Mouse (Mus musculus): ENCODE data around the gene Pde12. TPM values are rescaled to one million over a fixed set of nuclear protein-coding genes. Genes with fewer than 3 reads are reported as not detected.
"Not testable (repeated sequence)": the region's sequence is repeated elsewhere in the genome, so short reads cannot be mapped to it uniquely, and the experiment has no call there.

The Pde12 gene
- 10.0 and 10.7 TPM in 2 replicates for polyA plus RNA-seq (2015; fragmentation: Nextera tagmentation; extraction: Ambion mirVana)

- Histone ChIP-seq H3K36me3 (peaks cover 13% of the 10 kb centered on the region), H3K9me3 (no peaks in the 10 kb centered on the region), H3K4me1 (peaks cover 21% of the 10 kb centered on the region), H3K4me2 (peak within 1 kb of the TSS; percentile 95), H3K4me3 (peak within 1 kb of the TSS; percentile 73), H3K27ac (peak within 1 kb of the TSS; percentile 92), H3K9ac (peak within 1 kb of the TSS; percentile 79), H3K27me3 (no peaks in the 10 kb centered on the region)
- WGBS: under 1% methylated on average over 70 of the region's 70 CpGs
- ATAC-seq (ENCODE audit: insufficient number of reproducible peaks, low FRiP score, low TSS enrichment, low read depth): peak; percentile 91
Measured at GRCm38 (mm10) chr14:26669292-26670073, at the start of gene Pde12. Gene Pde12, minus strand, starts transcription at chr14:26669883.

GRCm38 (mm10) chr14:26705246-26705645 is 35.6 kb upstream of the Pde12 start:
- not testable (repeated sequence) for H3K9ac ChIP-seq
- 86% methylated on average over 5 of the region's 5 CpGs for WGBS

GRCm38 (mm10) chr14:26697912-26698311 is 28.2 kb upstream of the Pde12 start:
- H3K27me3 ChIP-seq: no peaks in the 10 kb centered on the region
- no peaks in the 10 kb centered on the region for H3K36me3 ChIP-seq
- no peak overlapping the region for H3K4me2 ChIP-seq
- no peaks in the 10 kb centered on the region for H3K9me3 ChIP-seq
- no peak for ATAC-seq (ENCODE audit: insufficient number of reproducible peaks, low FRiP score, low TSS enrichment, low read depth)
- H3K27ac ChIP-seq: no peak overlapping the region
- no peaks in the 10 kb centered on the region for H3K4me1 ChIP-seq
- H3K4me3 ChIP-seq: no peak overlapping the region
- H3K9ac ChIP-seq: no peak overlapping the region

More at GRCm38 (mm10) chr14:26705246-26705645, 35.6 kb upstream of the Pde12 start:
- not testable (repeated sequence) for H3K4me1 ChIP-seq; H3K4me2 ChIP-seq; ATAC-seq (ENCODE audit: insufficient number of reproducible peaks, low FRiP score, low TSS enrichment, low read depth); H3K27ac ChIP-seq; H3K27me3 ChIP-seq; H3K9me3 ChIP-seq; H3K4me3 ChIP-seq; H3K36me3 ChIP-seq

- Histone ChIP-seq H3K9me3 (no peaks in the 10 kb centered on the region), H3K36me3 (no peaks in the 10 kb centered on the region), H3K4me3 (no peak within 1 kb of the TSS), H3K27me3 (no peaks in the 10 kb centered on the region), H3K4me1 (no peaks in the 10 kb centered on the region), H3K9ac (no peak within 1 kb of the TSS), H3K27ac (no peak within 1 kb of the TSS), H3K4me2 (no peak within 1 kb of the TSS)
- WGBS: 82% methylated on average over 3 of the region's 3 CpGs
- ATAC-seq (ENCODE audit: insufficient number of reproducible peaks, low FRiP score, low TSS enrichment, low read depth): no peak
Measured at GRCm38 (mm10) chr14:26692974-26693373, 23.3 kb upstream of the Pde12 start, which contains the start of gene Dnah12. Gene Dnah12, plus strand, starts transcription at chr14:26693274.

- WGBS: 53% methylated on average over 2 of the region's 2 CpGs
- Histone ChIP-seq H3K4me3 (no peak overlapping the region), H3K27me3 (no peaks in the 10 kb centered on the region), H3K9me3 (no peaks in the 10 kb centered on the region), H3K9ac (no peak overlapping the region), H3K27ac (no peak overlapping the region), H3K4me1 (no peaks in the 10 kb centered on the region), H3K4me2 (no peak overlapping the region), H3K36me3 (no peaks in the 10 kb centered on the region)
- ATAC-seq (ENCODE audit: insufficient number of reproducible peaks, low FRiP score, low TSS enrichment, low read depth): no peak
Measured at GRCm38 (mm10) chr14:26691363-26691762, 21.7 kb upstream of the Pde12 start.

GRCm38 (mm10) chr14:26690727-26691126 is 21.0 kb upstream of the Pde12 start:
- Histone ChIP-seq H3K4me2 (no peak overlapping the region), H3K27me3 (no peaks in the 10 kb centered on the region), H3K9ac (no peak overlapping the region), H3K36me3 (no peaks in the 10 kb centered on the region), H3K4me1 (no peaks in the 10 kb centered on the region), H3K27ac (no peak overlapping the region), H3K9me3 (no peaks in the 10 kb centered on the region), H3K4me3 (no peak overlapping the region)
- no peak for ATAC-seq (ENCODE audit: insufficient number of reproducible peaks, low FRiP score, low TSS enrichment, low read depth)
- WGBS: 48% methylated on average over 2 of the region's 2 CpGs

GRCm38 (mm10) chr14:26675791-26676190 is 6.1 kb upstream of the Pde12 start:
- Histone ChIP-seq H3K4me3 (no peak overlapping the region), H3K27ac (no peak overlapping the region), H3K9me3 (no peaks in the 10 kb centered on the region), H3K9ac (no peak overlapping the region), H3K36me3 (no peaks in the 10 kb centered on the region), H3K27me3 (peaks cover 4% of the 10 kb centered on the region; the same call in 1 of the 2 replicates), H3K4me2 (no peak overlapping the region), H3K4me1 (peaks cover 5% of the 10 kb centered on the region; the same call in 1 of the 2 replicates)
- no peak for ATAC-seq (ENCODE audit: insufficient number of reproducible peaks, low FRiP score, low TSS enrichment, low read depth)
- WGBS: 77% methylated on average over 5 of the region's 5 CpGs

GRCm38 (mm10) chr14:26675371-26675770 is 5.7 kb upstream of the Pde12 start:
- Histone ChIP-seq H3K27me3 (peaks cover 4% of the 10 kb centered on the region; the same call in 1 of the 2 replicates), H3K4me2 (no peak overlapping the region), H3K4me1 (peaks cover 8% of the 10 kb centered on the region; the same call in 1 of the 2 replicates), H3K4me3 (no peak overlapping the region), H3K27ac (no peak overlapping the region), H3K9ac (no peak overlapping the region), H3K36me3 (no peaks in the 10 kb centered on the region), H3K9me3 (no peaks in the 10 kb centered on the region)
- WGBS: 14% methylated on average over 12 of the region's 12 CpGs
- ATAC-seq (ENCODE audit: insufficient number of reproducible peaks, low FRiP score, low TSS enrichment, low read depth): no peak

GRCm38 (mm10) chr14:26674476-26675169 is 4.9 kb upstream of the Pde12 start:
- H3K27me3 ChIP-seq; H3K4me1 ChIP-seq; ATAC-seq (ENCODE audit: insufficient number of reproducible peaks, low FRiP score, low TSS enrichment, low read depth); H3K27ac ChIP-seq; H3K36me3 ChIP-seq; H3K9ac ChIP-seq; H3K4me2 ChIP-seq; H3K4me3 ChIP-seq; H3K9me3 ChIP-seq: not testable (repeated sequence)
- 52% methylated on average over 2 of the region's 2 CpGs for WGBS

- not testable (repeated sequence) for H3K27ac ChIP-seq; ATAC-seq (ENCODE audit: insufficient number of reproducible peaks, low FRiP score, low TSS enrichment, low read depth); H3K27me3 ChIP-seq; H3K4me2 ChIP-seq; H3K9me3 ChIP-seq; H3K9ac ChIP-seq; H3K36me3 ChIP-seq; H3K4me3 ChIP-seq
- WGBS: 67% methylated on average over 17 of the region's 17 CpGs
- peaks cover 21% of the 10 kb centered on the region for H3K4me1 ChIP-seq
Measured at GRCm38 (mm10) chr14:26671870-26672615, 2.4 kb upstream of the Pde12 start.

GRCm38 (mm10) chr14:26670964-26671363 is 1.3 kb upstream of the Pde12 start:
- Histone ChIP-seq H3K9me3 (no peaks in the 10 kb centered on the region), H3K9ac (no peak overlapping the region), H3K36me3 (peaks cover 1% of the 10 kb centered on the region), H3K4me3 (no peak overlapping the region), H3K4me2 (no peak overlapping the region), H3K27ac (no peak overlapping the region), H3K27me3 (peaks cover 4% of the 10 kb centered on the region; the same call in 1 of the 2 replicates), H3K4me1 (peaks cover 26% of the 10 kb centered on the region)
- no peak for ATAC-seq (ENCODE audit: insufficient number of reproducible peaks, low FRiP score, low TSS enrichment, low read depth)

Data from limb, embryonic 15.5 days (tissue).